Mouse (Mus musculus): ENCODE measurements around the gene Zbtb24. TPM values are rescaled to one million over a fixed set of nuclear protein-coding genes. Genes with fewer than 3 reads are reported as not detected.

The Zbtb24 gene
- polyA plus RNA-seq, 1 experiment, result 11.1 TPM

DNA sequence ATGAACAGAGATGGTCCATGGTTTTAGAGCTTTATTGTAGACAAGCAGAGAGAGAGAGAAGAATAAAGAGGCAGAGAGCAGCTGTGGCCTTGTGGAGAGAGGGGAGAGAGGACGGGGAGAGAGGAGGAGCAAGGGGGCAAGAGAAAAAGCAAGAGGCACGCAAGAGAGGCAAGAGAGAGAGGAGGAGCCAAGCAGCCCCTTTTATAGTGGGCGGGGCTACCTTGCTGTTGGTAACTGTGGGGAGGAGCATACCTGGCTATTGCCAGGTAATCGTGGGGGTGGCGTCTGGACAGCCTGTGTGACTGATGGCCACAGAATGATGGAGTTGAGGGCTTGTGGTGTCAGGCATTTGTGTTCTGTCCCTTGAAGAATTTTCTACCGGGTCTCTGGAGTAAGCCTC, 23.8 kb upstream of the Zbtb24 start:
- H3K4me1 ChIP-seq (ENCODE audit: control insufficient read depth, insufficient read depth, low read length), result no peaks in the 10 kb centered on the region
- H3K27ac ChIP-seq (ENCODE audit: insufficient read depth, low read length), result no peak overlapping the region
- H3K4me3 ChIP-seq (ENCODE audit: insufficient read depth, low read length), result no peak overlapping the region
- TF ChIP-seq CTCF (IDR thresholded peaks at IDR 0.05; ENCODE audit: borderline replicate concordance, insufficient read depth, low read length), result no peak
- no peak for TF ChIP-seq POLR2A (IDR thresholded peaks at IDR 0.05; ENCODE audit: low read depth, low read length)

DNA sequence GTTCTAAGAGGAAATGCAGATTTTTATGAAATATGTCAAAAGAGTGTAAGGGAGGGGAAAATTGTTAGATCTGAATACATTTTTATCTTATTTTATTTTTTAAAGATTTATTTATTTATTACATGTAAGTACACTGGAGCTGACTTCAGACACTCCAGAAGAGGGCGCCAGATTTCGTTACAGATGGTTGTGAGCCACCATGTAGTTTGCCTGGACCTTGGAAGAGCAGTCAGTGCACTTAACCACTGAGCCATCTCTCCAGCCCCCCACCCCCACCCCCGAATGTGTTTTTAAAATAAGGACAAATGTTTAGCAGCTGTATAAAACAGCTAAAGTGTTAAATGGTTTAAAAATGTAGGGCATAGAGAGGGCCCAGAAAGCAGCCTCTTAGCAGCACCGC, 15.6 kb upstream of the Zbtb24 start:
- H3K4me3 ChIP-seq (ENCODE audit: insufficient read depth, low read length), result no peak overlapping the region
- no peak overlapping the region for H3K27ac ChIP-seq (ENCODE audit: insufficient read depth, low read length)
- TF ChIP-seq CTCF (IDR thresholded peaks at IDR 0.05; ENCODE audit: borderline replicate concordance, insufficient read depth, low read length) (0 out of 2 replicates have a peak, but pooled peaks have one; percentile 5), POLR2A (IDR thresholded peaks at IDR 0.05; ENCODE audit: low read depth, low read length) (no peak)
- H3K4me1 ChIP-seq (ENCODE audit: control insufficient read depth, insufficient read depth, low read length), result no peaks in the 10 kb centered on the region

DNA sequence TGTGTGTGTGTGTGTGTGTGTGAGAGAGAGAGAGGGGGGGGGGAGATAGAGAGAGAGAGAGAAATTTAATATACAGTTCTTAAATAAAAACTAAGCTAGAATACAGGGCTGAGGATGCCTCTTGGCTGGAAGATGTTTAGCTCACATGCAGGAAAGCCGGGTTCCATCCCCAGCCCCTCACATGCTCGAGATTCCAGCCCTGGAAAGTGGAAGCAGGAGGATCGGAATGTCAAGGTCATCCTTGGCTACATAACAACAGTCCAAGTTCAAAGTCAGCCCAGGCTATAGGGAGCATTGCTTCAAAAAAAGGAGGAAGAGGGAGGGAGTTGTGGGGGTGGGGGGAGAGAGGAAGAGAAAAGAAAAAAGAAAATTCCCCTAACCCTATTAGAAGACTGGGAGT, 15.0 kb upstream of the Zbtb24 start:
- Histone ChIP-seq H3K4me3 (ENCODE audit: insufficient read depth, low read length) (no peak overlapping the region), H3K27ac (ENCODE audit: insufficient read depth, low read length) (no peak overlapping the region), H3K4me1 (ENCODE audit: control insufficient read depth, insufficient read depth, low read length) (no peaks in the 10 kb centered on the region)
- TF ChIP-seq CTCF (IDR thresholded peaks at IDR 0.05; ENCODE audit: borderline replicate concordance, insufficient read depth, low read length), result no peak
- TF ChIP-seq POLR2A (IDR thresholded peaks at IDR 0.05; ENCODE audit: low read depth, low read length), result no peak

DNA sequence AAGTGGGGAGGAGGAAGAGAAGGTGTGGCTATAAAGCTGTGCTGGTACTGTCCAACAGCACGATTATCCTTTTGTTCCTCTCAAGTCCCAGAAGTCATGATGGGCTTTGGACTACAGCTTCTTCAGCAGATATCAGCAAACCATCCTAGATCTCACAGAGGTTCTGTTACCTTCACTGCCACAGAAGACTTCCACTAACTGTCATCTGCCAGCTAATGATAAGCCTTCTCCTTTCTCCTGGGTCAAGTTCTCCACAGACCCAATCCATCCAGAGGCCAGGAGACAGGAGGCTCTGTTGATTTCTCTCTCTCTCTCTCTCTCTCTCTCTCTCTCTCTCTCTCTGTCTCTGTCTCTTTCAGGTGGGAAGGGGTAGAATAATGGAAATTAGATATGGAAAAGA, 2.0 kb upstream of the Zbtb24 start:
- Histone ChIP-seq H3K4me3 (ENCODE audit: insufficient read depth, low read length) (no peak overlapping the region), H3K4me1 (ENCODE audit: control insufficient read depth, insufficient read depth, low read length) (0 out of 2 replicates have a peak, but pooled peaks cover 2% of the 10 kb centered on the region), H3K27ac (ENCODE audit: insufficient read depth, low read length) (no peak overlapping the region)
- no peak for TF ChIP-seq POLR2A (IDR thresholded peaks at IDR 0.05; ENCODE audit: low read depth, low read length)
- TF ChIP-seq CTCF (IDR thresholded peaks at IDR 0.05; ENCODE audit: borderline replicate concordance, insufficient read depth, low read length), result no peak

DNA sequence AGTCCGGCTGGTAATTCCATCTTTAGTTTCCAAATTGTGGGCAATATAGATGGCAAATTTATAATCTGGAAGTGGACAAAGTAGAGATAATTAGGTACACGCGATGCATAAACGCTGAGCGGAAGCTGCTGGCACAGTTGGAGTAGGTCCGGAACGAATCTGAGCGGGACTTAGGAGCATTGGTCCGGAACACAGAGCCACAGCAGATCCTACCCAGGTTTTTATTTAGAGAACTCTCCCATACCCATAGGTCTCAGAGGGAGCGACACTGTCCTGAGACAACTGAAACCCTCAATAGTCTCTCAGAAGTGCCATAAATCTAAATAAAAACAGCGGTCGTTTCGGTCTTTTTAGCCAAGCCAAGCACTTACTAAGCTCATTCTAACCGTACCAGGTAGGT, 499 bp upstream of the Zbtb24 start:
- TF ChIP-seq CTCF (IDR thresholded peaks at IDR 0.05; ENCODE audit: borderline replicate concordance, insufficient read depth, low read length) (no peak), POLR2A (IDR thresholded peaks at IDR 0.05; ENCODE audit: low read depth, low read length) (no peak; the same call in 1 of the 2 replicates)
- Histone ChIP-seq H3K4me1 (ENCODE audit: control insufficient read depth, insufficient read depth, low read length) (0 out of 2 replicates have a peak, but pooled peaks cover 2% of the 10 kb centered on the region), H3K4me3 (ENCODE audit: insufficient read depth, low read length) (peak overlapping the region; percentile 63), H3K27ac (ENCODE audit: insufficient read depth, low read length) (peak overlapping the region; percentile 74)

DNA sequence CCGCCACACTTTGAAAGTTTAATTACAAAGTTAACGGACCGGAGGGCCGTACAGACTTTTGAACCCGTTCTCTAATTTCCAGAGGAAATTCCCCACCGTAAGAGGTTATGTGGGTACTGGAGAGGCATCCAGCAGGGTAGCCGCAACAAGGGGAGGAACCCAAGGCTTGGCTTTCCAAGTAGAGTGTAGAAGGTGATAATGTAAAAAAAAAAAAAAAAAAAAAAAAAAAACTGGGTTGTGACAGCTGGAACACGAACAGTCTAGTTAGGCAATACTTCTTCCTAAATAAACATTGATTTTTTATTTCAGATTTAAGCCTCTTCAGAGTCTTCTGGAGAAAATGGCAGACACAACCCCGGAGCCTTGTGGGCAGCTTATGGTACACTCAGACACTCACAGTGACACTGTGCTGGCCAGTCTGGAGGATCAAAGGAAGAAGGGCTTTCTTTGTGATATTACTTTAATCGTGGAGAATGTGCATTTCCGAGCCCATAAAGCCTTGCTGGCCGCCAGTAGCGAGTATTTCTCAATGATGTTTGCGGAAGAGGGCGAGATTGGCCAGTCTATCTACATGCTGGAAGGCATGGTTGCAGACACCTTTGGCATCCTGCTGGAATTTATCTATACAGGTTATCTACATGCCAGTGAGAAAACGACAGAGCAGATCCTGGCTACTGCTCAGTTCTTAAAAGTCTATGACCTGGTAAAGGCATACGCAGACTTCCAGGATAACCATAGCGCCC, 768 bp downstream of the Zbtb24 start:
- Histone ChIP-seq H3K27ac (ENCODE audit: insufficient read depth, low read length) (peak overlapping the region; percentile 8; the same call in 1 of the 2 replicates), H3K4me3 (ENCODE audit: insufficient read depth, low read length) (peak overlapping the region; percentile 89), H3K4me1 (ENCODE audit: control insufficient read depth, insufficient read depth, low read length) (0 out of 2 replicates have a peak, but pooled peaks cover 2% of the 10 kb centered on the region)
- no peak for TF ChIP-seq CTCF (IDR thresholded peaks at IDR 0.05; ENCODE audit: borderline replicate concordance, insufficient read depth, low read length)
- TF ChIP-seq POLR2A (IDR thresholded peaks at IDR 0.05; ENCODE audit: low read depth, low read length), result no peak

DNA sequence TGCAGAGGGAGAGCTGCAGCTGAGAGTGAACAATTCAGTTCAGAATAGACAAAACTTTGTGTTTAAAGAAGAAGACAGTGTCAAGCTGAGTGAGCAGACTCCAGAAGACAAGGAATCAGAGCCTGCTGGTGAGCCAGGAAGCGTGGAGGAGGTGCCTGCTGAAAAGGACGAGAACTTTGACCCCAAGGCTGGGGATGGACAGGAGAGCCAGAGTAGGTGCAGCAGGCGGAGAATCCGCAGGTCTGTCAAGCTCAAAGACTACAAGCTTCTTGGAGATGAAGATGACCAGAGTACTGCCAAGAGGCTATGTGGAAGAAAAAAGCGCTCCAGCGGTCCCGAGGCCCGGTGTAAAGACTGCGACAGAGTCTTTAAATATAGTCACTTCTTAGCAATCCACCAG, 1.5 kb downstream of the Zbtb24 start:
- TF ChIP-seq CTCF (IDR thresholded peaks at IDR 0.05; ENCODE audit: borderline replicate concordance, insufficient read depth, low read length), result no peak
- TF ChIP-seq POLR2A (IDR thresholded peaks at IDR 0.05; ENCODE audit: low read depth, low read length), result no peak
- Histone ChIP-seq H3K27ac (ENCODE audit: insufficient read depth, low read length) (no peak overlapping the region), H3K4me3 (ENCODE audit: insufficient read depth, low read length) (no peak overlapping the region), H3K4me1 (ENCODE audit: control insufficient read depth, insufficient read depth, low read length) (0 out of 2 replicates have a peak, but pooled peaks cover 2% of the 10 kb centered on the region)

DNA sequence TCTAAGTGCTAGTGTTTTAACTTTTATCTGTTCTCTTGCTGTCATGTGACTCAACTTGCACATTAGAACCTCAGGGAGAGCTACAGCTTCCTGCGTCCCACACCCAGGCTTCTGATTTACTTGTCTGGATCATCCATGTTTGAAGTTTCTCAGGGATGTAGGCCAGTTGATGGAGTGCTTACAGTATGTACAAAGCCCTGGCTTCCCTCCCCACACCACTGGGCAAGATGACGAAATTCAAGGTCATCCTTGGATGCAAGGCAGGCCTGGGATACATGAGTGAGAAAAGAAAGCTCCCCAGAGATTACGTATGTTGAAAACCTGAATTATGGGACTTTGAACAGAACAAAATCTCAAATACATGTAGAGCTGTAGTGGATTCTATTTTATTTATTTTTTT, 2.6 kb downstream of the Zbtb24 start:
- H3K4me1 ChIP-seq (ENCODE audit: control insufficient read depth, insufficient read depth, low read length), result 0 out of 2 replicates have a peak, but pooled peaks cover 2% of the 10 kb centered on the region
- TF ChIP-seq CTCF (IDR thresholded peaks at IDR 0.05; ENCODE audit: borderline replicate concordance, insufficient read depth, low read length), result no peak
- no peak for TF ChIP-seq POLR2A (IDR thresholded peaks at IDR 0.05; ENCODE audit: low read depth, low read length)
- H3K4me3 ChIP-seq (ENCODE audit: insufficient read depth, low read length), result no peak overlapping the region

DNA sequence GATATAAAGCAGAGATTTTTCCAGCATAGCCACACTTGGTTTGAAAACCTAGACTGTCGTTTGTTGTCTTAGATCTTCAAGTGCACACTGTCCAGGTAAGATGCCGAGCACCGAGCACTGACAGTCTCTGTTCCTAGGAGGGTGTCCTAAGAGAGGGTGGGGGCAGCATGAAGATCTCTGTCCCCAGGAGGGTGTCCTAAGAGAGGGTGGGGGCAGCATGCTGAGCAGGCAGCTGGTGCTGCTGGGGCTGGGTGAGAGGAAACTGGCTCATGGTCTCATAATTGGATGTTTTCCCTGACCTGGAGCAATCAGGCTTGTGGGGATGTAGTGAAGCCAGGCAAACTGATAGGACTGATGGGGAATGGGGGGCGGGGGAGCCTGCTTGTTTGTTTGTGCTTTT, 9.8 kb downstream of the Zbtb24 start:
- Histone ChIP-seq H3K4me1 (ENCODE audit: control insufficient read depth, insufficient read depth, low read length) (no peaks in the 10 kb centered on the region), H3K27ac (ENCODE audit: insufficient read depth, low read length) (no peak overlapping the region), H3K4me3 (ENCODE audit: insufficient read depth, low read length) (no peak overlapping the region)
- TF ChIP-seq POLR2A (IDR thresholded peaks at IDR 0.05; ENCODE audit: low read depth, low read length) (no peak), CTCF (IDR thresholded peaks at IDR 0.05; ENCODE audit: borderline replicate concordance, insufficient read depth, low read length) (no peak)

More for the DNA sequence above, 2.6 kb downstream of the Zbtb24 start:
- H3K27ac ChIP-seq (ENCODE audit: insufficient read depth, low read length), result no peak overlapping the region

DNA sequence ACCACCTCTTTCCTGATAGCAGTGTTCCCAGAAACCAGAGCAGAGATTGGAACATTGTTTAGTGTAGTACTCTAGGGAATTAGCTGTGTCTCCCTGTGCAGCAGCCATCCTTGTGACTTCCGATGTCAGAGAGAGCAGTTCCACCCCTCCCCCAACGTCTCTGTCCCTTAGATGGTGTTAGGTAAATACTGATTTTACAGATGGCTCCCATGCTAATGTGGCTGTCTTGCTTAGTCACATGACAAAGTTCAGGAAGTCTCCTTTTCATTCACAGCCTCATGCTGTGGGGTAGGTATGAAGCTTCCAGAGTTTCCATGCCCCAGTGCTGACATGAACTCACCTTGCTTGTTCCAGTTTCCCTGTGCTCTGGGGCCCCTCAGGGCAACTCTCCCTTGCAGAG, 10.3 kb downstream of the Zbtb24 start:
- TF ChIP-seq CTCF (IDR thresholded peaks at IDR 0.05; ENCODE audit: borderline replicate concordance, insufficient read depth, low read length) (no peak), POLR2A (IDR thresholded peaks at IDR 0.05; ENCODE audit: low read depth, low read length) (no peak)
- H3K4me3 ChIP-seq (ENCODE audit: insufficient read depth, low read length), result no peak overlapping the region
- H3K4me1 ChIP-seq (ENCODE audit: control insufficient read depth, insufficient read depth, low read length), result no peaks in the 10 kb centered on the region
- no peak overlapping the region for H3K27ac ChIP-seq (ENCODE audit: insufficient read depth, low read length)

All from embryonic fibroblast, embryonic 13.5 days (primary cell).